Mouse (Mus musculus) G1E (cell line): ENCODE results near the gene Snrnp25. TPM values are rescaled to one million over a fixed set of nuclear protein-coding genes. Genes with fewer than 3 reads are reported as not detected.

Experiments
- ATAC-seq: 2 replicates; pipeline ENCODE4 v1.8.0; 2016; ENCODE audit warnings: mild to moderate bottlenecking; ENCODE audit not compliant: insufficient number of reproducible peaks, poor library complexity, low FRiP score, severe bottlenecking; ENCODE audit errors: extremely low read depth
- DNase-seq: peaks from one replicate; pipeline ENCODE4 v3.0.0; 2012; ENCODE audit warnings: low spot score
- H3K27me3 ChIP-seq: 2 replicates; pipeline ENCODE4 v1.6.1; 2012; ENCODE audit warnings: mild to moderate bottlenecking, low read length, inconsistent platforms; ENCODE audit not compliant: insufficient read depth
- H3K36me3 ChIP-seq: replicated peaks from 2 replicates; pipeline ENCODE3; 2012; ENCODE audit warnings: mild to moderate bottlenecking, inconsistent platforms
- H3K4me1 ChIP-seq: 2 replicates; pipeline ENCODE4 v1.6.1; 2012; ENCODE audit warnings: low read depth, low read length, inconsistent platforms, mixed read lengths; ENCODE audit not compliant: insufficient read depth
- H3K4me3 ChIP-seq: 2 replicates; pipeline ENCODE4 v1.5.1; 2012; ENCODE audit warnings: low read depth, mild to moderate bottlenecking, inconsistent platforms, low read length, moderate library complexity, mixed read lengths
- H3K9me3 ChIP-seq: replicated peaks from 2 replicates; pipeline ENCODE4 v1.6.1; 2012; ENCODE audit warnings: inconsistent platforms
- CTCF ChIP-seq: IDR thresholded peaks from 2 replicates; pipeline ENCODE4 v1.5.1; 2012; ENCODE audit warnings: low read depth, low read length, inconsistent platforms, mixed read lengths
- GATA1 ChIP-seq: IDR thresholded peaks from 2 replicates; pipeline ENCODE4 v1.6.1; 2012; ENCODE audit warnings: borderline replicate concordance, low read length, inconsistent platforms, mixed read lengths
- GATA2 ChIP-seq: IDR thresholded peaks from 2 replicates; pipeline ENCODE4 v1.6.1; 2012; ENCODE audit warnings: low read depth, low read length, inconsistent platforms, borderline replicate concordance
- POLR2AphosphoS5 ChIP-seq: IDR thresholded peaks from 2 replicates; pipeline ENCODE4 v1.6.1; 2012; ENCODE audit warnings: low read depth, low read length, inconsistent platforms; ENCODE audit not compliant: insufficient replicate concordance
- TAL1 ChIP-seq: conservative IDR thresholded peaks from 2 replicates; pipeline ENCODE4 v1.6.1; 2012; ENCODE audit warnings: low read depth, low read length, inconsistent platforms, mixed read lengths
- polyA plus RNA-seq: library from polyadenylated mRNA; stranded (reverse); fragments of >175 nt; gene quantifications from 2 replicates; pipeline ENCODE4 v1.2.3, GENCODE M21; 2012
- total RNA-seq, 2 experiments: library from RNA; stranded (forward) in 1 of 2; stranded (reverse) in 1 of 2; fragments of 200-1000 nt in 1 of 2; fragments of >200 nt in 1 of 2; fragmentation: Nextera tagmentation in 1 of 2; gene quantifications; 2 replicates each; pipeline ENCODE4 v1.2.3; 2014 to 2017

Snrnp25 gene
- total and polyA plus RNA-seq, 3 experiments: 9.2 to 68.7 (median 65.6) TPM

DNA sequence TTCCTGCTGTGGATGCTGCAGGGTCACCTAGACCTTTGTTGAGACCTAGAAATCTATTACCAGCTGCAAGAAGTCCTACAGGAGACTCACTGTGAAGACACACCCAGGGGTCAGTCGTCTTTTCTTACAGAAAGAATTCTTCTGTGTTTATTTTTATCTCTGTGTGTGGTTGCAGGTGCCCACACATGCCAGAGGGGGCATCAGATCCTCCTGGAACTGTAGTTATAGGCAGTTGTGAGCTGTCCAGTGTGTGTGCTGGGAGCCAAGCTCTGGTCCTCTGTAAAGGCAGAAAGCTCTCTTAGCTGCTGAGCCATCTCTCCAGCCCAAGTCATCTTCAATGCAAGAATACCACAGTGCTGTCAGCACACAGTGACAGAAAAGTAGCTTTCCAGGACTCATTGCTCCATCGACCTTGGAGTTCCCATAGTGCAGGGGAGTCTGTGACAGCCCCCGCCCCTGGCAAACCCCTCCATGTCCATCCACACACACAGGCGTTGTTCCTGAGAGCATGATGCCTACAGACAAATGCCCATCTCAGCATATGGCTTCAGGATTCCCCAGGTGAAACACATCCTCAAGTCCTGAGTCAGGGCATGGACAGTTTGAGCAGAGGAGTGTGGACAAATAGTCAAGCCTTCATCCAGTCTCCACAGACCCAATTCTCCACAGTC, 18.2 kb downstream of the Snrnp25 start:
- DNase-seq: no peak
- H3K27me3 ChIP-seq: peaks cover 67% of the 10 kb centered on the region
- no peak for TF ChIP-seq TAL1
- H3K9me3 ChIP-seq: no peaks in the 10 kb centered on the region; the same call in 1 of the 2 replicates
- peaks cover 72% of the 10 kb centered on the region for H3K4me1 ChIP-seq
- H3K4me3 ChIP-seq: no peak overlapping the region
- peaks cover 11% of the 10 kb centered on the region for H3K36me3 ChIP-seq
- ATAC-seq: no peak

DNA sequence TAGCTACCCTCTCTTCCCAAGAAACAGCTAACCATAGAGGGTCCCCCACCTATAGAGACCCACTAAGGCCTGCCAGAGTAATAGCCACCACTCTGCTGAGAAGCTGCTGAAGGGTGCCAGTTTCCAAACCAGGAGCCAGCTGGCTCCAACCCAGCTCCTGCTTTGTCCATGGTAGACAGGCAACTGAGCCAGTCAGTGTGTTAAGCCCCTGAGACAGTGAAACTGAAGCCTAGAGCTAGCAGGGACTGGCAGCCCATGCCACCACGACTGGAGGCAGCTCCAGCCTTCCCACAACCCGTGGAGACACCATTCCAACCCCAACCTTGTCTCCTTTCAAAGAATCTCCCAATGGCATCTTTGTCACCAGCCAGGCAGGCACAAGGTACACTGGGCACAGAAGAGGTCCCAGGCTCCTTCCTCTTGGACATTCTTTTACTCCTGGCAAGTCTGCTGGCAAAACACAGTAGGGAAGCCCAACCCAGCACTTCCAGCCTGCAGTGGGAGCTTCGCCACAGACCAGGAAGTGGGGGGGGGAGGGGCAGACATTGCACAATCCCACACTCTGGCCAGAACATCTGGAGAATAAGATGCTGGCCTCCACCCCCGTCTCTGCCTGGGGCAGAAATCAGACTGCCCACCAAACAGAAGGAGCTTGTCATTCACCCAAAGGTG, 19.4 kb downstream of the Snrnp25 start:
- Histone ChIP-seq H3K27me3 (peaks cover 55% of the 10 kb centered on the region), H3K36me3 (peaks cover 23% of the 10 kb centered on the region), H3K4me1 (peaks cover 69% of the 10 kb centered on the region), H3K4me3 (no peak overlapping the region), H3K9me3 (no peaks in the 10 kb centered on the region; the same call in 1 of the 2 replicates)
- TF ChIP-seq POLR2AphosphoS5 (no peak), TAL1 (no peak), GATA1 (no peak), CTCF (no peak), GATA2 (no peak)
- DNase-seq: no peak
- no peak for ATAC-seq

DNA sequence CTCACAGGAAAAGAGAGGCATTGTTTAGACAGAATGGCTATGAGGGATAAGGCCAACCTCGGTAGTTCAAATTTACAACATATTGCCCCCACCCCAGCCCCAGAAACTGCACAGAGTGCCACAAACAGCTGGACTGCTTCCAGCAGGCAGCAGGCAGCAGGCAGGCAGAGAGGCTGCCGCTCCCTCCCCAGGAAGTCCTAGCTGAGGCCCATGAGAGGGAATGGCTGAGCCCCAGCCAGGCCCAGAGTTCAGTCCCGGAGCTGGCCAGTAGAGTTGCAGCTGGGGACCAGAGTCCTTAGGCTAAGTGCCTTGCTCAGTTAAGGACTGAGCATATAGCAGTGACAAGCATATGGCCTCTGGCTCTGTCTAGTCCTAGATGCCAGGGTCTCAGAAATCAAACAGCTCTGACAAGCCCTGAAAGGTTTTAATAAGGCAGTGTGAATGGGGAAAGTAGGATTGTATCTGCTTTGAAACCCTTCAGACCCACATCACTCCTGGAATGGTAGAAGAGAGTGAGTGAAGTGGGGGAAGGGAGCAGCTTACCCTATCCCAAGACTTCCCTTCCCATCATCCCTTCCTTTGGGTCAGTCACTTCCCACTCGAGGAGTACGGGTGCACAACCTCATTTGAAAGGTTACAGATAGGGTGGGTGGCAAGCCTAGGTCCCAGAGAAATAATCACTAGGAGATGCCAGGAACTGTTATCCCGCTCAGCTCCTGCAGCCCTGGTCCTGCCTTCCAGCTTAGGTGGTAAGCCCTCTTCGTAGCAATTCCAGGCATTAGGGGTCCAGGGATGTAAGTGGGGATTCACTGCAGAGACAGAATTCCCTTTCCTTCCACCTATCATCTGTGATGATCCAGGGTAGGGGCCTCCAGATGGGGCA, 20.2 kb downstream of the Snrnp25 start:
- Histone ChIP-seq H3K4me1 (peaks cover 72% of the 10 kb centered on the region), H3K36me3 (peaks cover 32% of the 10 kb centered on the region), H3K9me3 (no peaks in the 10 kb centered on the region; the same call in 1 of the 2 replicates), H3K4me3 (no peak overlapping the region; the same call in 1 of the 2 replicates), H3K27me3 (peaks cover 46% of the 10 kb centered on the region)
- ATAC-seq: no peak
- no peak for TF ChIP-seq GATA1
- no peak for TF ChIP-seq CTCF
- TF ChIP-seq TAL1: no peak
- TF ChIP-seq GATA2: no peak
- TF ChIP-seq POLR2AphosphoS5: no peak
- peak; percentile 24 for DNase-seq

DNA sequence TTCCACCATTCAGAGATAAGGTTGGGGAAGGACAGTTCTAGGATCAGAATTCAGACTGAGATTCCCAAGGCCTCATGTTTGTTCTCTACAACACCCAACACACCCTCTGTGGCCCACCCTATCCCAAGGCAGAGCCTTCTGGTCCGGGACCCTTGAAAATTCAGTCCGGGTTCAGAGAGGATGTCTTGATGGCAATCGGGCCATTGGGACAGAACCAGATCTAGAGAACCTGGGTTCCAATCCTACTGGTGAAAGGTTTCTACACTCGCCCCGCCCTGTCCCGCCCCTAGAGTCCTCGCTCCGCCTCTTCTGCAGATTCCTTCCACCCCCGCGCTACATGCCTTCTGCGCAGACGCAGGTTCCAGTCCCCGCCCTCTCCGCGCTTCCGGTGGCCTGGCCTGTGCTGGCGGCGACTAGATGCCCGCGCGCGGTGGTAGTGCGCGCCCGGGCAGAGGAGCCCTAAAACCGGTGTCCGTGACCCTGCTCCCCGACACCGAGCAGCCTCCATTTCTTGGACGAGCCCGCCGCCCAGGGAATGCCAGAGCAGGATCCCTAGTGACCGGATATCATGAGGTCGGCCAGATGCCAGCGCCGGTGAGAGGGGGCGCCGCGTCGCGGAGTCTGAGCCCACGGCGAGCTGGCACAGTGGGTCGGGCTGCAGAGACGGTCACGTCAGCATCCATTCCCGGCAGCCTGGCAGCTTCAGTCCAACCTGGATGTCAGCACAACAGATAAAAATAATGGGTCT, 21.1 kb downstream of the Snrnp25 start, which contains the start of gene Mpg:
TSS of gene Mpg (plus strand) at position 382 of the 748 bp plus-strand sequence.
- H3K27me3 ChIP-seq: peaks cover 38% of the 10 kb centered on the region
- ATAC-seq (peak; percentile 67), DNase-seq (peak; percentile 92)
- peaks cover 40% of the 10 kb centered on the region for H3K36me3 ChIP-seq
- H3K4me3 ChIP-seq: peak within 1 kb of the TSS; percentile 80
- H3K9me3 ChIP-seq: no peaks in the 10 kb centered on the region; the same call in 1 of the 2 replicates
- peaks cover 74% of the 10 kb centered on the region for H3K4me1 ChIP-seq
- TF ChIP-seq GATA2 (no peak), TAL1 (no peak), GATA1 (no peak), CTCF (no peak), POLR2AphosphoS5 (no peak)

DNA sequence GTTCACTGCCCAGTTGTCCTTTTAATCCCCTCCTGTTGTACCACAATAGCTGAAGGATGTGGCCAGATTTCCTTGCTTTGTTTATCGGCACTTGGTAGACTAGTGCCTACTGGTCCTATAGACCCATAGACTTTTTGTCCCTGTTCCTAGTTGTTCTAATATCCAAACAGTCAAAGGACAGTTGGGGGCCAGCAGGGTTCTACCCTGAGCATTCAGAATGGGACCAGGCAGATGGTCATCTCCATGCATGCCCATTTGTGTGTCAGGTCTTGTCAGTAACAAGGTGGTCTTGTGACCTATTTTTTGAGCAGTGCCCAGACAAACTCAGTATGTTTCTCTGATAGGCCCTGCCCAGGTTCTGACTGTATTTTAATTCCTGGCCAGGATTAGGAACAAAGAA, 21.8 kb downstream of the Snrnp25 start:
- Histone ChIP-seq H3K4me3 (peak overlapping the region; percentile 80), H3K27me3 (peaks cover 31% of the 10 kb centered on the region), H3K36me3 (peaks cover 47% of the 10 kb centered on the region), H3K9me3 (no peaks in the 10 kb centered on the region; the same call in 1 of the 2 replicates), H3K4me1 (peaks cover 73% of the 10 kb centered on the region)
- no peak for TF ChIP-seq GATA2
- no peak for TF ChIP-seq POLR2AphosphoS5
- no peak for TF ChIP-seq GATA1
- DNase-seq (no peak), ATAC-seq (no peak)

DNA sequence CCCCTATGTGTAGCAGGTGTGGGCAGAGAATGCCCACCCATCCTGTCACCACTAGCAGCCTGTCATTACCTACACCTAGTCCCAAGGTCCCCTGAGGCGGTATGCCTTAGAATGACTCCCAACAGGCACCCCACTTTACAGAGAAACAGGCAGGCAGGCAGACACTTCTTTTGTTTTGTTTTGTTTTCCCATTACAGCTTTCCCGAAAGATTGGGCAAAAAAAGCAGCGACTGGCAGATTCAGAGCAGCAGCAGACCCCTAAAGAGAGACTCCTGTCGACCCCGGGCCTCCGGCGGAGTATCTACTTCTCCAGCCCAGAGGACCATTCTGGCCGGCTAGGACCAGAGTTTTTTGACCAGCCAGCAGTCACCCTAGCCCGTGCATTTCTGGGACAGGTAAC, 22.3 kb downstream of the Snrnp25 start:
- no peak for DNase-seq
- Histone ChIP-seq H3K27me3 (peaks cover 25% of the 10 kb centered on the region), H3K4me3 (no peak overlapping the region), H3K9me3 (no peaks in the 10 kb centered on the region; the same call in 1 of the 2 replicates), H3K4me1 (peaks cover 68% of the 10 kb centered on the region), H3K36me3 (peaks cover 53% of the 10 kb centered on the region)
- no peak for ATAC-seq
- TF ChIP-seq GATA1 (no peak), CTCF (no peak)
